Mouse (Mus musculus): ENCODE results near the gene Scn2b. TPM values are rescaled to one million over a fixed set of nuclear protein-coding genes. Genes with fewer than 3 reads are reported as not detected.

The Scn2b gene
- polyA plus RNA-seq, 1 experiment from 2014 or later, result 3.5 TPM

Other genes starting within 250 kb of the Scn2b start
- gene Kmt2a, start 236.5 kb upstream of the Scn2b start, polyA plus RNA-seq (2014; fragmentation: Nextera tagmentation; extraction: Ambion mirVana), result 14.0 and 19.4 TPM in 2 replicates
- 574 and 619 TPM in 2 replicates for gene Atp5l, start 197.0 kb upstream of the Scn2b start, polyA plus RNA-seq (2014; fragmentation: Nextera tagmentation; extraction: Ambion mirVana)
- 32.1 and 37.2 TPM in 2 replicates for gene Ube4a, start 152.2 kb upstream of the Scn2b start, polyA plus RNA-seq (2014; fragmentation: Nextera tagmentation; extraction: Ambion mirVana)
- not detected in 2 replicates for gene Cd3g, start 137.4 kb upstream of the Scn2b start, polyA plus RNA-seq (2014; fragmentation: Nextera tagmentation; extraction: Ambion mirVana)
- gene Cd3d, start 136.0 kb upstream of the Scn2b start, polyA plus RNA-seq (2014; fragmentation: Nextera tagmentation; extraction: Ambion mirVana), result not detected in 2 replicates
- not detected in 2 replicates for gene Cd3e, start 108.2 kb upstream of the Scn2b start, polyA plus RNA-seq (2014; fragmentation: Nextera tagmentation; extraction: Ambion mirVana)
- 0.63 and 0.65 TPM in 2 replicates for gene Mpzl2, start 78.0 kb upstream of the Scn2b start, polyA plus RNA-seq (2014; fragmentation: Nextera tagmentation; extraction: Ambion mirVana)
- gene Mpzl3, start 62.6 kb upstream of the Scn2b start, polyA plus RNA-seq (2014; fragmentation: Nextera tagmentation; extraction: Ambion mirVana), result 2.3 and 2.6 TPM in 2 replicates
- 0.31 TPM in 1 of 2 replicates, not detected in the other for gene Jaml, start 38.6 kb upstream of the Scn2b start, polyA plus RNA-seq (2014; fragmentation: Nextera tagmentation; extraction: Ambion mirVana)
- 0.03 and 0.08 TPM in 2 replicates for gene Scn4b, start 20.6 kb downstream of the Scn2b start, polyA plus RNA-seq (2014; fragmentation: Nextera tagmentation; extraction: Ambion mirVana)
- gene BC049352, start 64.2 kb downstream of the Scn2b start, polyA plus RNA-seq (2014; fragmentation: Nextera tagmentation; extraction: Ambion mirVana), result not detected in 2 replicates
- not detected in 2 replicates for gene Tmprss4, start 86.3 kb downstream of the Scn2b start, polyA plus RNA-seq (2014; fragmentation: Nextera tagmentation; extraction: Ambion mirVana)
- 0.79 and 1.3 TPM in 2 replicates for gene Il10ra, start 151.4 kb downstream of the Scn2b start, polyA plus RNA-seq (2014; fragmentation: Nextera tagmentation; extraction: Ambion mirVana)
- gene Tmprss13, start 201.3 kb downstream of the Scn2b start, polyA plus RNA-seq (2014; fragmentation: Nextera tagmentation; extraction: Ambion mirVana), result not detected in 2 replicates

Measured in midbrain, embryonic 11.5 days (tissue).